Mouse (Mus musculus) lung, postnatal 0 days (tissue): ENCODE measurements at regions not wholly inside any gene's neighbourhood (a gene's known extent, or its start where the extent isn't known, plus 50 kb on each side); places are given as distances from the start of the nearest gene placed in this dataset.

Experiments
- ATAC-seq: fragments of 200-750 bp; cut with Nextera tagmentation; 2 replicates; pipeline ENCODE4 v1.8.0; 2017; ENCODE audit warnings: moderate library complexity
- DNase-seq: peaks from one replicate; pipeline ENCODE4 v3.0.0-alpha.2; 2016; ENCODE audit warnings: low spot score
- H3K27ac ChIP-seq: fragments of 300-500 bp; sonication (generic); 2 replicates; pipeline ENCODE4 v1.5.1; 2014; ENCODE audit warnings: antibody characterized with exemption, mild to moderate bottlenecking, low read length, mixed read lengths
- H3K27me3 ChIP-seq: fragments of 300-500 bp; sonication (generic); replicated peaks from 2 replicates; pipeline ENCODE4 v1.6.1; 2014; ENCODE audit warnings: low read length, mixed read lengths; ENCODE audit not compliant: insufficient read depth
- H3K36me3 ChIP-seq: fragments of 300-500 bp; sonication (generic); 2 replicates; pipeline ENCODE4 v1.6.1; 2014; ENCODE audit warnings: low read length, mixed read lengths; ENCODE audit not compliant: insufficient read depth
- H3K4me1 ChIP-seq: fragments of 300-500 bp; sonication (generic); 2 replicates; pipeline ENCODE4 v1.6.1; 2014; ENCODE audit warnings: antibody characterized with exemption, low read depth, low read length, mixed read lengths; ENCODE audit not compliant: insufficient read depth
- H3K4me2 ChIP-seq: fragments of 300-500 bp; sonication (generic); replicated peaks from 2 replicates; pipeline ENCODE4 v1.6.1; 2014; ENCODE audit warnings: low read depth, mild to moderate bottlenecking, low read length, moderate library complexity, mixed read lengths
- H3K4me3 ChIP-seq: fragments of 300-500 bp; sonication (generic); 2 replicates; pipeline ENCODE4 v1.5.1; 2014; ENCODE audit warnings: low read depth, low read length
- H3K9ac ChIP-seq: fragments of 300-500 bp; sonication (generic); replicated peaks from 2 replicates; pipeline ENCODE4 v1.6.1; 2014; ENCODE audit warnings: low read depth, mild to moderate bottlenecking
- H3K9me3 ChIP-seq: fragments of 300-500 bp; sonication (generic); 2 replicates; pipeline ENCODE4 v1.6.1; 2016; ENCODE audit warnings: low read length, mixed read lengths
- CTCF ChIP-seq: IDR thresholded peaks from 2 replicates; pipeline ENCODE4 v1.5.1; 2016; ENCODE audit warnings: antibody characterized with exemption, mild to moderate bottlenecking
- EP300 ChIP-seq: IDR thresholded peaks from 2 replicates; pipeline ENCODE4 v1.6.1; 2016; ENCODE audit warnings: antibody characterized with exemption, mild to moderate bottlenecking, control low read depth
- WGBS: fragments of 180-500 bp; shearing (Covaris S2); extraction: QIAGEN DNeasy Blood & Tissue Kit; methylation state at CpG from one replicate; pipeline ENCODE4 v1.1.7; 2014; 5-methylcytosine and 5-hydroxymethylcytosine counted together

DNA sequence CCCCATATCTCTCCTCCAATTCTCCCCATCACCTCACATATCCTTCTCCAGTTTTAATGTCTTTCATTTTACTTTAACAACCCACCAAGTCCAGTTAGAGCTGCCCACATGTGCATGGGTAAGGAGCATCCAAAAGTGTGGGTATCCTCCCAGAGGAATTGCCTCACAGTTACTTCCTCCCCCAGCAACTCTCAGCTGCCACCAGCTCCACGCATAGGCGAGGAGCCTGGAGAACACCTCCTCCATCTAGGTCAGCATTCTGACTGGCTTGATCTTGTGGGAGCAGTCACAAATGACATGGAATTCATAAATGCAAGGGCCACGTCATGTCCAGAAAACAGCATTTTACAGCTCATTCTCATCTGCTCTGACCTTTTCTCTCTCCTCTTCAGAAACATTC lies 63.9 kb upstream of the Ldb2 start:
- no peaks in the 10 kb centered on the region for H3K27me3 ChIP-seq
- 85% methylated on average over 3 of the region's 3 CpGs for WGBS
- no peak overlapping the region for H3K27ac ChIP-seq
- H3K9ac ChIP-seq, result no peak overlapping the region
- no peaks in the 10 kb centered on the region for H3K36me3 ChIP-seq
- ATAC-seq, result no peak
- no peak for TF ChIP-seq CTCF
- no peak for TF ChIP-seq EP300
- DNase-seq, result no peak
- no peaks in the 10 kb centered on the region for H3K4me1 ChIP-seq
- H3K4me3 ChIP-seq, result no peak overlapping the region
- no peak overlapping the region for H3K4me2 ChIP-seq
- H3K9me3 ChIP-seq, result no peaks in the 10 kb centered on the region

DNA sequence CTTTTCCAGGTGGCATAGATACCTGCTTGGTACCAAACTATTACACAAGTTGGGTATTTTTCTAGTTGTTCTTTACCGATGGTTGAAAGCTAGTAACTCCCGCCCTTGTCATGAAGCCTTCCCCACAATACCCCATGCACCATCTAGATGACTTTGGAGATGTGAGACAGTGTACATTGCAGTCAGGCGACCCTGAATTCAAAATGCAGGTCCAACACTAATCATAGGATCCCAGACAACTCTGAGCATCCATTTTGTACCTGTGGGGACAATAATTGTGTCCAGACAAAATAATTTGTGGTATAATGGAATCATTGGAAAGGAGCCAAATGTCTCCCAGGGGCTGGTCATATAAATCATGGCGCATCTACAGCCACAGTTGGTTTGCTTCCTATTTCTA lies 54.7 kb upstream of the Ldb2 start:
- Histone ChIP-seq H3K4me2 (no peak overlapping the region), H3K9me3 (no peaks in the 10 kb centered on the region), H3K27me3 (no peaks in the 10 kb centered on the region), H3K27ac (no peak overlapping the region), H3K4me3 (no peak overlapping the region), H3K9ac (no peak overlapping the region), H3K36me3 (no peaks in the 10 kb centered on the region), H3K4me1 (no peaks in the 10 kb centered on the region)
- TF ChIP-seq CTCF (no peak), EP300 (no peak)
- ATAC-seq (no peak), DNase-seq (no peak)
- 88% methylated on average over 4 of the region's 4 CpGs for WGBS
